ENCODE assay signal across 23 mouse cellular contexts in genomic region chr3:130833722-130834121, GRCm38 (mm10).
DNase-seq lines count a peak whose midpoint lies in the region; ATAC-seq and TF ChIP-seq lines count a peak whose summit lies in the region.
"Had no signal": no experiment of that assay in that cellular context is flagged by ENCODE, and none has a peak within 500 bp of the region (broad histone marks: within the 10 kb centered on the region; RNA-seq: fewer than 3 reads in every experiment).

No protein-coding gene starts in this region.

- no peak overlapping the region for H3K4me2 ChIP-seq in forebrain, embryonic 16.5 days (ENCODE audit: low read length)
- no peak overlapping the region for H3K4me2 ChIP-seq in kidney, postnatal 0 days (ENCODE audit: low read length)
- H3K4me2 ChIP-seq in stomach, embryonic 16.5 days (ENCODE audit: low read depth, low read length) = no peak overlapping the region
- no peak overlapping the region for H3K4me2 ChIP-seq in stomach, postnatal 0 days (replicated peaks; ENCODE audit: low read depth)
- H3K4me2 ChIP-seq: embryonic facial prominence, embryonic 13.5 days; forebrain, embryonic 12.5 days; limb, embryonic 15.5 days; midbrain, embryonic 12.5 days had no signal

- no peak for TF ChIP-seq EP300 in stomach, postnatal 0 days (optimal IDR thresholded peaks at IDR 0.05)

- no peak for ATAC-seq in forebrain, embryonic 16.5 days
- ATAC-seq in kidney, postnatal 0 days (replicated peaks; ENCODE audit: low FRiP score, low read depth) = peak; percentile 71; the same call in 1 of the 2 replicates
- ATAC-seq in stomach, embryonic 16.5 days (ENCODE audit: insufficient read depth, low FRiP score) = no peak
- ATAC-seq in stomach, postnatal 0 days (ENCODE audit: low FRiP score, low TSS enrichment) = no peak
- ATAC-seq: hindbrain, embryonic 16.5 days had no signal

- peak overlapping the region; percentile 15; the same call in 1 of the 2 replicates for H3K27ac ChIP-seq in forebrain, embryonic 10.5 days
- H3K27ac ChIP-seq in forebrain, embryonic 16.5 days (ENCODE audit: low read length) = no peak overlapping the region
- H3K27ac ChIP-seq in kidney, postnatal 0 days = no peak overlapping the region
- 0 out of 2 replicates have a peak overlapping the region, but pooled peaks have one; percentile 13 for H3K27ac ChIP-seq in stomach, embryonic 16.5 days (ENCODE audit: low read length)
- H3K27ac ChIP-seq in stomach, postnatal 0 days (replicated peaks) = no peak overlapping the region
- H3K27ac ChIP-seq: embryonic facial prominence, embryonic 13.5 days; forebrain, embryonic 12.5 days; limb, embryonic 15.5 days; liver, embryonic 14.5 days; midbrain, embryonic 12.5 days had no signal

- WGBS in forebrain, embryonic 10.5 days = 78% methylated on average over 5 of the region's 5 CpGs
- WGBS in forebrain, embryonic 16.5 days = 59% methylated on average over 5 of the region's 5 CpGs
- WGBS in kidney, postnatal 0 days = 45% methylated on average over 5 of the region's 5 CpGs
- 80% methylated on average over 5 of the region's 5 CpGs for WGBS in stomach, embryonic 16.5 days
- WGBS in stomach, postnatal 0 days = 78% methylated on average over 5 of the region's 5 CpGs

- no peak overlapping the region for H3K4me3 ChIP-seq in forebrain, embryonic 10.5 days
- H3K4me3 ChIP-seq in forebrain, embryonic 16.5 days (replicated peaks; ENCODE audit: low read length) = no peak overlapping the region
- no peak overlapping the region for H3K4me3 ChIP-seq in kidney, postnatal 0 days (replicated peaks; ENCODE audit: low read depth, low read length)
- no peak overlapping the region for H3K4me3 ChIP-seq in stomach, embryonic 16.5 days (replicated peaks; ENCODE audit: low read length)
- no peak overlapping the region for H3K4me3 ChIP-seq in stomach, postnatal 0 days (ENCODE audit: low read depth, low read length)
- H3K4me3 ChIP-seq: embryonic facial prominence, embryonic 13.5 days; forebrain, embryonic 12.5 days; limb, embryonic 15.5 days; midbrain, embryonic 12.5 days had no signal

- DNase-seq in forebrain, embryonic 10.5 days (ENCODE audit: extremely low spot score, low spot score) = no peak
- peak; percentile 73 for DNase-seq in kidney, postnatal 0 days (ENCODE audit: low spot score)
- no peak for DNase-seq in kidney, adult 18-20 months
- DNase-seq in stomach, postnatal 0 days (ENCODE audit: low spot score) = no peak
- DNase-seq in adipocyte (ENCODE audit: low spot score) = no peak
- DNase-seq: adrenal gland, postnatal 10 days; cerebellum, adult 11 months; cerebellum, postnatal 10 days; gastrocnemius, postnatal 10 days; heart, postnatal 14 days; layer of hippocampus, postnatal 36 days; left cerebral cortex, postnatal 4 days; thymus, postnatal 14 days had no signal

- no peaks in the 10 kb centered on the region for H3K36me3 ChIP-seq in forebrain, embryonic 10.5 days (replicated peaks)
- no peaks in the 10 kb centered on the region for H3K36me3 ChIP-seq in forebrain, embryonic 16.5 days (ENCODE audit: control insufficient read depth, insufficient read depth)
- H3K36me3 ChIP-seq in kidney, postnatal 0 days (ENCODE audit: insufficient read depth, low read length) = no peaks in the 10 kb centered on the region
- no peaks in the 10 kb centered on the region for H3K36me3 ChIP-seq in stomach, embryonic 16.5 days (ENCODE audit: control insufficient read depth, insufficient read depth, low read length)
- no peaks in the 10 kb centered on the region for H3K36me3 ChIP-seq in stomach, postnatal 0 days (ENCODE audit: control insufficient read depth, insufficient read depth, low read length)
- H3K36me3 ChIP-seq: embryonic facial prominence, embryonic 13.5 days; forebrain, embryonic 12.5 days; G1E; limb, embryonic 15.5 days; midbrain, embryonic 12.5 days had no signal

- peaks cover 22% of the 10 kb centered on the region for H3K4me1 ChIP-seq in forebrain, embryonic 10.5 days
- H3K4me1 ChIP-seq in forebrain, embryonic 16.5 days (replicated peaks; ENCODE audit: control insufficient read depth, insufficient read depth, low read length) = peaks cover 2% of the 10 kb centered on the region; the same call in 1 of the 2 replicates
- peaks cover 7% of the 10 kb centered on the region; the same call in 1 of the 2 replicates for H3K4me1 ChIP-seq in kidney, postnatal 0 days (replicated peaks; ENCODE audit: insufficient read depth, low read length)
- H3K4me1 ChIP-seq in stomach, embryonic 16.5 days (ENCODE audit: control insufficient read depth, insufficient read depth, low read length) = no peaks in the 10 kb centered on the region
- no peaks in the 10 kb centered on the region for H3K4me1 ChIP-seq in stomach, postnatal 0 days (replicated peaks; ENCODE audit: control insufficient read depth, insufficient read depth)
- H3K4me1 ChIP-seq: limb, embryonic 15.5 days had no signal

- H3K27me3 ChIP-seq in forebrain, embryonic 10.5 days (ENCODE audit: poor library complexity, severe bottlenecking) = no peaks in the 10 kb centered on the region
- H3K27me3 ChIP-seq in forebrain, embryonic 16.5 days (replicated peaks; ENCODE audit: control insufficient read depth, insufficient read depth, low read length) = no peaks in the 10 kb centered on the region
- no peaks in the 10 kb centered on the region for H3K27me3 ChIP-seq in kidney, postnatal 0 days (ENCODE audit: insufficient read depth, low read length)
- no peaks in the 10 kb centered on the region for H3K27me3 ChIP-seq in stomach, embryonic 16.5 days (ENCODE audit: control insufficient read depth, insufficient read depth, low read length)
- no peaks in the 10 kb centered on the region for H3K27me3 ChIP-seq in stomach, postnatal 0 days (ENCODE audit: control insufficient read depth, insufficient read depth, low read length)
- H3K27me3 ChIP-seq: embryonic facial prominence, embryonic 13.5 days; forebrain, embryonic 12.5 days; limb, embryonic 15.5 days; midbrain, embryonic 12.5 days had no signal

- H3K9ac ChIP-seq in forebrain, embryonic 16.5 days (replicated peaks; ENCODE audit: low read depth, low read length) = no peak overlapping the region
- no peak overlapping the region for H3K9ac ChIP-seq in kidney, postnatal 0 days (ENCODE audit: low read depth, low read length)
- H3K9ac ChIP-seq in stomach, embryonic 16.5 days (ENCODE audit: low read length) = no peak overlapping the region
- H3K9ac ChIP-seq in stomach, postnatal 0 days (ENCODE audit: low read length) = no peak overlapping the region
- H3K9ac ChIP-seq: embryonic facial prominence, embryonic 13.5 days; forebrain, embryonic 12.5 days; limb, embryonic 15.5 days; liver, embryonic 14.5 days; lung, embryonic 14.5 days; midbrain, embryonic 12.5 days had no signal

- H3K9me3 ChIP-seq in forebrain, embryonic 10.5 days = no peaks in the 10 kb centered on the region
- no peaks in the 10 kb centered on the region for H3K9me3 ChIP-seq in forebrain, embryonic 16.5 days (ENCODE audit: control insufficient read depth, low read length)
- H3K9me3 ChIP-seq in kidney, postnatal 0 days (replicated peaks; ENCODE audit: low read length) = no peaks in the 10 kb centered on the region
- H3K9me3 ChIP-seq in stomach, embryonic 16.5 days (replicated peaks; ENCODE audit: control insufficient read depth, low read length) = no peaks in the 10 kb centered on the region
- no peaks in the 10 kb centered on the region for H3K9me3 ChIP-seq in stomach, postnatal 0 days (ENCODE audit: control insufficient read depth, low read length)
- H3K9me3 ChIP-seq: embryonic facial prominence, embryonic 13.5 days; forebrain, embryonic 12.5 days; limb, embryonic 15.5 days; midbrain, embryonic 12.5 days had no signal

- no peak for TF ChIP-seq CTCF in kidney, postnatal 0 days (IDR thresholded peaks at IDR 0.05; ENCODE audit: low read depth)
- TF ChIP-seq CTCF in stomach, postnatal 0 days (IDR thresholded peaks at IDR 0.05; ENCODE audit: low read depth) = no peak

Comparison
In these comparisons a context has a peak if more than half of its experiments do, and no peak if none do; other contexts are left out.
1. H3K27ac ChIP-seq: peak in forebrain, embryonic 10.5 days (single experiment) and stomach, embryonic 16.5 days (single experiment); none in forebrain, embryonic 16.5 days (single experiment), kidney, postnatal 0 days (single experiment) and stomach, postnatal 0 days (single experiment).